Mouse (Mus musculus) liver, postnatal 0 days (tissue): ENCODE results near the gene Msmp. TPM values are rescaled to one million over a fixed set of nuclear protein-coding genes. Genes with fewer than 3 reads are reported as not detected.
A peak's percentile ranks its signal among the peaks of the same experiment; 100 is the strongest.

Source experiments
- ATAC-seq: fragments of 200-750 bp; cut with Nextera tagmentation; 2 replicates; pipeline ENCODE4 v1.8.0; 2017; ENCODE audit warnings: mild to moderate bottlenecking, moderate library complexity
- DNase-seq: peaks from one replicate; pipeline ENCODE4 v3.0.0-alpha.2; 2016
- H3K27ac ChIP-seq: fragments of 300-500 bp; sonication (generic); 2 replicates; pipeline ENCODE4 v1.5.1; 2014; ENCODE audit warnings: antibody characterized with exemption, moderate library complexity, mild to moderate bottlenecking, low read depth
- H3K27me3 ChIP-seq: fragments of 300-500 bp; sonication (generic); 2 replicates; pipeline ENCODE4 v1.6.1; 2014; ENCODE audit warnings: low read length, control low read depth, mixed read lengths; ENCODE audit not compliant: insufficient read depth
- H3K36me3 ChIP-seq: fragments of 300-500 bp; sonication (generic); replicated peaks from 2 replicates; pipeline ENCODE4 v1.6.1; 2014; ENCODE audit warnings: mild to moderate bottlenecking, control low read depth, low read length, moderate library complexity, mixed read lengths; ENCODE audit not compliant: insufficient read depth
- H3K4me1 ChIP-seq: fragments of 300-500 bp; sonication (generic); 2 replicates; pipeline ENCODE4 v1.6.1; 2014; ENCODE audit warnings: antibody characterized with exemption, mild to moderate bottlenecking, control low read depth; ENCODE audit not compliant: insufficient read depth
- H3K4me2 ChIP-seq: fragments of 300-500 bp; sonication (generic); 2 replicates; pipeline ENCODE4 v1.6.1; 2014; ENCODE audit warnings: low read depth, mild to moderate bottlenecking, low read length, moderate library complexity, mixed read lengths
- H3K4me3 ChIP-seq: fragments of 300-500 bp; sonication (generic); 2 replicates; pipeline ENCODE4 v1.5.1; 2014; ENCODE audit warnings: low read depth, low read length
- H3K9ac ChIP-seq: fragments of 300-500 bp; sonication (generic); replicated peaks from 2 replicates; pipeline ENCODE4 v1.6.1; 2014; ENCODE audit warnings: mild to moderate bottlenecking, moderate library complexity
- H3K9me3 ChIP-seq: fragments of 300-500 bp; sonication (generic); 2 replicates; pipeline ENCODE4 v1.6.1; 2016; ENCODE audit warnings: mild to moderate bottlenecking, control low read depth, low read length, mixed read lengths
- CTCF ChIP-seq: sonication (generic); IDR thresholded peaks from 2 replicates; pipeline ENCODE4 v1.5.1; 2016; ENCODE audit warnings: antibody characterized with exemption, low read depth
- EP300 ChIP-seq: IDR thresholded peaks from 2 replicates; pipeline ENCODE4 v1.6.1; 2016; ENCODE audit warnings: antibody characterized with exemption, low read depth, mild to moderate bottlenecking
- WGBS: fragments of 180-500 bp; shearing (Covaris S2); extraction: QIAGEN DNeasy Blood & Tissue Kit; methylation state at CpG from one replicate; pipeline ENCODE4 v1.1.7; 2014; ENCODE audit not compliant: insufficient replicate concordance; 5-methylcytosine and 5-hydroxymethylcytosine counted together
- polyA plus RNA-seq: library from polyadenylated mRNA; unstranded; fragments of >200 nt; fragmentation: Nextera tagmentation; extraction: Ambion mirVana; gene quantifications from 2 replicates; pipeline ENCODE4 v1.2.1, GENCODE M21; 2015

The Msmp gene
- polyA plus RNA-seq, 1 experiment from 2014 or later = 0.96 TPM

- H3K9me3 ChIP-seq = no peaks in the 10 kb centered on the region
- peak overlapping the region; percentile 91 for H3K4me2 ChIP-seq
- H3K4me3 ChIP-seq = peak overlapping the region; percentile 92
- peak overlapping the region; percentile 87 for H3K27ac ChIP-seq
- 22% methylated on average over 8 of the region's 8 CpGs for WGBS
- TF ChIP-seq EP300 = no peak
- TF ChIP-seq CTCF = peak; percentile 13; the same call in 1 of the 2 replicates
- peaks cover 22% of the 10 kb centered on the region for H3K4me1 ChIP-seq
- H3K27me3 ChIP-seq = no peaks in the 10 kb centered on the region
- H3K36me3 ChIP-seq = peaks cover 44% of the 10 kb centered on the region
- DNase-seq = no peak
- H3K9ac ChIP-seq = peak overlapping the region; percentile 86
- ATAC-seq = no peak
Observed at GRCm38 (mm10) chr4:43577237-43577881, 6.9 kb downstream of the Msmp start.

DNA sequence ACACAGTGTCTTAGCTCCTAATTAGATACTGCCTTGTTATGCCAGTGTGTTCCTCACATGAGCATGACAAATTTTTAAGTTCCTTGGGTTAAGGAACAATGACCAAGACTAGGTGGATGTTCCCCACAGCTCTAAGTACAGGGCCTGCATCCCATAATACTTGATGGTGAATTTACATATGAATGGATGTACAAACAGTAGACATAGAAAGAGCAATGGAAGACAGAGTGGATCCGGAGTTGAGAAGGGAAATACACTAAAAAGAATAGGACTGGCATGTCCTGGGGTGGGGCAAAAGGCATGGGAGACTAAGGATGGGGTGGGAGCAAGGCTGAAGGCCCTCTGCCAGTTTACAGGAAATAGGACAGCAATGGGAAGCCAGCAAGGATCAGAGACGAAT lies 8.9 kb downstream of the Msmp start:
- Histone ChIP-seq H3K27me3 (no peaks in the 10 kb centered on the region), H3K27ac (no peak overlapping the region), H3K9ac (no peak overlapping the region), H3K4me1 (peaks cover 22% of the 10 kb centered on the region), H3K4me3 (peak overlapping the region; percentile 92; the same call in 1 of the 2 replicates), H3K9me3 (no peaks in the 10 kb centered on the region), H3K36me3 (peaks cover 44% of the 10 kb centered on the region), H3K4me2 (peak overlapping the region; percentile 91)
- WGBS = 71% methylated on average over 2 of the region's 2 CpGs
- DNase-seq (no peak), ATAC-seq (no peak)
- no peak for TF ChIP-seq CTCF
- TF ChIP-seq EP300 = no peak

DNA sequence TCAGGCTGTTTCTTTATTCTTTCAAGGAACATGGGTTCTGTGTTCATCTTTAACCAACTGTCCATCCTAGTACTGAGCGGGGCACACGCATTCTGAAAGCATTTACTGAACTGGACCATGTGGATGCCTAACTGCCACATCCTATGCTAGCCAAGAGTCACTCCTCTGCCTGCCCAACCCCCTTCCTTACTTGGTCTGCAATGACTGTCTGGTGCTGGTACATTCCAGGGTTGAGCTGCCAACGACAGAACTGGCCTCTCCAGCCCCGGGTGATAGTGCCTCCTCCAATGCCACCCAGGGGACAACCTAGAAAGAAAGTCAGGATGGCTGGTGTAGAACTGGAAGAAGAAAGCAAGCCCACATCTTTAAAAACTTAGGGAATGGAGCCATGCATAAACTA lies 10.7 kb downstream of the Msmp start:
- ATAC-seq (no peak), DNase-seq (no peak)
- Histone ChIP-seq H3K4me2 (no peak overlapping the region), H3K4me1 (peaks cover 13% of the 10 kb centered on the region), H3K9ac (no peak overlapping the region), H3K27ac (no peak overlapping the region), H3K4me3 (no peak overlapping the region), H3K9me3 (no peaks in the 10 kb centered on the region), H3K36me3 (peaks cover 58% of the 10 kb centered on the region), H3K27me3 (no peaks in the 10 kb centered on the region)
- 83% methylated on average over 4 of the region's 4 CpGs for WGBS
- TF ChIP-seq CTCF = no peak
- TF ChIP-seq EP300 = no peak

DNA sequence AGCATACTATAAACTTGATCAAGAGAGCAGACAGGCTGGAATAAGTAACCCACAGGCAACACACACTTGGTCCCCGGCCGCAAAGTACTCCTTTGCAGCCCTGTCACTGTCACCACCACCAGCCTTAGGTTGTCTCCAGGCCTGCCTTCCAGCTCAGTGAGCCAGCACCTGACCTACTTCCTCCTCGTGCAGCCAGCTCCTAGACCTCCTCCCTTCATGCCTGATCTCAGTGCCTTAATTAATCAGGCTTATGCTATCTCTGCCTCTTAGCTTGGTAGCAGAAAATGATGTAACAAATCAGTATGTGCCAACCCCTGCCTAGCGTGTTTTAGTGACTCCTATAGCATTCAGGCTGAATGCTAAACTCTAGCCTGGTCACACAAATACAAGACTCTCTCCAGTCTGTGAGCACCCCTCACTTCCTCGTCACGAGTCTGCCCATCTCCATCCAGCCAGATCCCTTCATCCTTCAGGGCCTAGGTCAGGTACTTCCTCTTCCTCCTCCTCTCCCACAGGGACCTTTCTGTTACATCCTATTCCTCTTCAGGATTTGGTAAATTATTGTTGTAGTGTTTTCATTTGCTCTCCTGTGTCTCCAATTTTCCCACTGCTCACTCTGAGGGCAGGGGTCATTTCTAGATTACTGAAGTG lies 12.8 kb downstream of the Msmp start:
- ATAC-seq = no peak
- H3K27ac ChIP-seq = no peak overlapping the region
- 62% methylated on average over 6 of the region's 6 CpGs for WGBS

DNA sequence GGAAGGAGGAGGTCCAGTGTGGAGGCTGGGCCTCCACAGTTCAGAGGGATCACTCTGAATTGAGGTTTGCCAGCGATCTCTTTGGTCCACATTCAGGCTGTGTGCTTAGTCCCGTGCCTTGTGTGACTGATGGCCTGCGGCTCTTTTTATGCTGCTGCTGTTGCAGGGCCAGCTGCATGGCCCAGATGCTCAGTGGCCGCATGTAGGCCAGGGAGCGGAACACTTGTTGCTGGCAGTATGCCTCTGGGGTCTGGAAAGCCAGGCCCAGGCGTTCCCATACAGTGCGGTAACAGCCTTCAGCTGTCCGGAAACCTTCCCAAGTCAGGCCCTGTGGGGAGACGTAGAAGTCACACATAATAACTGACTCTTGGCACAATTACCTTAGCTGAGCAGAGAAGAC lies 17.2 kb downstream of the Msmp start:
- H3K4me1 ChIP-seq = peaks cover 13% of the 10 kb centered on the region
- H3K27ac ChIP-seq = no peak overlapping the region
- H3K9ac ChIP-seq = no peak overlapping the region
- ATAC-seq (no peak), DNase-seq (no peak)
- no peak overlapping the region for H3K4me2 ChIP-seq
- no peaks in the 10 kb centered on the region for H3K27me3 ChIP-seq
- WGBS = 89% methylated on average over 9 of the region's 9 CpGs
- no peak overlapping the region for H3K4me3 ChIP-seq
- no peak for TF ChIP-seq EP300
- H3K36me3 ChIP-seq = peaks cover 72% of the 10 kb centered on the region
- H3K9me3 ChIP-seq = no peaks in the 10 kb centered on the region

More for the DNA sequence above, 12.8 kb downstream of the Msmp start:
- Histone ChIP-seq H3K4me3 (no peak overlapping the region), H3K27me3 (no peaks in the 10 kb centered on the region), H3K9ac (no peak overlapping the region), H3K9me3 (no peaks in the 10 kb centered on the region), H3K4me1 (peaks cover 2% of the 10 kb centered on the region; the same call in 1 of the 2 replicates), H3K36me3 (peaks cover 78% of the 10 kb centered on the region), H3K4me2 (no peak overlapping the region)
- no peak for TF ChIP-seq CTCF
- TF ChIP-seq EP300 = no peak
- DNase-seq = no peak

DNA sequence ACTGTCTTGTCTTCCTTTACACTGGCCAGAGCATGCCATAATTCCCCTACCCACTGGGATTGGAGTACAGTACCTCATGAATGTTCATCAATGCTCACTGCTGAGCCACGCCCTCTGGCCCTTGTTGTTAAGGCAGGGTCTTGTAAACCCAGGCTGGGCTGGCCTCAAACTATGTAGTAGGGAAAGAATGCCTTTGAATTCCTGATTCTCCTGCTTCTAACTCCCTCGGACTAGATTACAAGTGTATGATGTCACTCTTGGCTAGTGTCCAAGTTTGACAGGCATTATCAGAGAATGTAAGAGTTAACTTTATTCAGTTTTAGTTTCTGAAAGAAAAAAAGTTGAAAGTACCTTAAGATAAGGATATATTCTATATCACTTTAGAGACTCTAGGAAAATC lies 20.1 kb downstream of the Msmp start:
- no peak overlapping the region for H3K4me3 ChIP-seq

More for the DNA sequence above, 20.1 kb downstream of the Msmp start:
- Histone ChIP-seq H3K36me3 (peaks cover 47% of the 10 kb centered on the region), H3K4me1 (peaks cover 31% of the 10 kb centered on the region), H3K4me2 (peak overlapping the region; percentile 95; the same call in 1 of the 2 replicates), H3K9me3 (no peaks in the 10 kb centered on the region), H3K9ac (no peak overlapping the region; the same call in 1 of the 2 replicates), H3K27me3 (no peaks in the 10 kb centered on the region), H3K27ac (no peak overlapping the region)
- TF ChIP-seq CTCF (no peak), EP300 (no peak)
- no peak for ATAC-seq
- DNase-seq = no peak
- WGBS = 45% methylated on average over 2 of the region's 2 CpGs
